Mouse (Mus musculus) kidney, postnatal 0 days (tissue): Measurements from ENCODE around the gene Uck1. TPM values are rescaled to one million over a fixed set of nuclear protein-coding genes. Genes with fewer than 3 reads are reported as not detected.

Experiments
- ATAC-seq: fragments of 200-750 bp; cut with Nextera tagmentation; replicated peaks from 2 replicates; pipeline ENCODE4 v1.8.0; 2017; ENCODE audit warnings: low read depth, moderate number of reproducible peaks, moderate TSS enrichment, moderate library complexity; ENCODE audit not compliant: low FRiP score
- DNase-seq: peaks from one replicate; pipeline ENCODE4 v3.0.0-alpha.2; 2016; ENCODE audit warnings: low spot score
- H3K27ac ChIP-seq: fragments of 300-500 bp; sonication (generic); 2 replicates; pipeline ENCODE4 v1.5.1; 2014; ENCODE audit warnings: mild to moderate bottlenecking
- H3K27me3 ChIP-seq: fragments of 300-500 bp; sonication (generic); 2 replicates; pipeline ENCODE4 v1.6.1; 2014; ENCODE audit warnings: low read length, mixed read lengths; ENCODE audit not compliant: insufficient read depth
- H3K36me3 ChIP-seq: fragments of 300-500 bp; sonication (generic); 2 replicates; pipeline ENCODE4 v1.6.1; 2014; ENCODE audit warnings: low read length, mixed read lengths; ENCODE audit not compliant: insufficient read depth
- H3K4me1 ChIP-seq: fragments of 300-500 bp; sonication (generic); replicated peaks from 2 replicates; pipeline ENCODE4 v1.6.1; 2014; ENCODE audit warnings: antibody characterized with exemption, low read length, mixed read lengths; ENCODE audit not compliant: insufficient read depth
- H3K4me2 ChIP-seq: fragments of 300-500 bp; sonication (generic); 2 replicates; pipeline ENCODE4 v1.6.1; 2014; ENCODE audit warnings: mild to moderate bottlenecking, low read length, moderate library complexity, mixed read lengths
- H3K4me3 ChIP-seq: fragments of 300-500 bp; sonication (generic); replicated peaks from 2 replicates; pipeline ENCODE4 v1.5.1; 2014; ENCODE audit warnings: low read depth, low read length
- H3K9ac ChIP-seq: fragments of 300-500 bp; sonication (generic); 2 replicates; pipeline ENCODE4 v1.6.1; 2014; ENCODE audit warnings: low read depth, low read length
- H3K9me3 ChIP-seq: fragments of 300-500 bp; sonication (generic); replicated peaks from 2 replicates; pipeline ENCODE4 v1.6.1; 2016; ENCODE audit warnings: low read length, inconsistent platforms, mixed read lengths
- CTCF ChIP-seq: IDR thresholded peaks from 2 replicates; pipeline ENCODE4 v1.5.1; 2016; ENCODE audit warnings: antibody characterized with exemption, low read depth, mild to moderate bottlenecking, moderate library complexity
- WGBS: fragments of 180-500 bp; shearing (Covaris S2); extraction: QIAGEN DNeasy Blood & Tissue Kit; methylation state at CpG from one replicate; pipeline ENCODE4 v1.1.7; 2014; 5-methylcytosine and 5-hydroxymethylcytosine counted together
- polyA plus RNA-seq: library from polyadenylated mRNA; unstranded; fragments of >200 nt; fragmentation: Nextera tagmentation; extraction: Ambion mirVana; gene quantifications from 2 replicates; pipeline ENCODE4 v1.2.1, GENCODE M21; 2015

Uck1 gene
- polyA plus RNA-seq = 57.9 and 66.7 TPM in 2 replicates

DNA sequence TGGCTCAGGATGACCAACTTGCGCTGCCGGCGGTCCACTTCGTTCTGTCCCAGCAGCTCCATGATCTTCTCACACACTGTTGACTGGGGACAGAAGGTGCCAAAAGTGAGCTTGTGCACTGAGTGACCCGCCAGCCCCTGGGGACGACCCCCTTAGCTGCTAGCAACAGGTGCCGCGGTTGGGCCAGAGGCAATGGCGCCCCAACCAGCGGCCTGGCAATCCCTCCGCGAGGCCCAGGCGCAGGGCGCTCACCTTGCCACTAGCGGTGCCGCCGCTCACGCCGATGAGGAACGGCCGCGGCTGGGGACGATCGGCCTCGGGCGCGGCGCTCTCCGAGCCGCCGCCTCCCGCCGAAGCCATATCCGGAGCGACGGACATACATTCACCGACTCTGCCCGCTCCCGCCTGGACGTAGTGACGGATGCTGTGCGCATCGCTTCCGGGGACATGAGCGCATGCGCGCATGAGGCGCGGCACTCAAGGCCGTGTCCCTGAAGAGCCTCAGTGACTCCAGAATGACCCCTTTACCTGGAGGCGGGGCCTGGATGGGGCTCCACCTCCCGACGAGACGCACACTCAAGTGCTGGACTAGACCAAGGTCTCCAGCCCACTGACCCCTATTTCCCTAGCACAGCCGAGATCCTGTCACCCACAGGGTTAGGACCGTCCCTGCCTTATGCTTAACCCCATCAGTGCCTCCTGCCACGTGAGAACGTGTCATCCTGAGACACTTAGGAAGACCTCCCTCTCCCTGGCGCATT, at the start of gene Uck1:
Uck1 (minus strand) TSS at position 503 of the 761 bp plus-strand sequence.
- under 1% methylated on average over 59 of the region's 59 CpGs for WGBS
- H3K4me1 ChIP-seq = peaks cover 3% of the 10 kb centered on the region; the same call in 1 of the 2 replicates
- H3K4me3 ChIP-seq = peak within 1 kb of the TSS; percentile 63
- H3K4me2 ChIP-seq = peak within 1 kb of the TSS; percentile 62
- no peak for TF ChIP-seq CTCF
- H3K36me3 ChIP-seq = peaks cover 15% of the 10 kb centered on the region
- ATAC-seq (peak; percentile 89), DNase-seq (peak; percentile 92)
- H3K9me3 ChIP-seq = no peaks in the 10 kb centered on the region
- peak within 1 kb of the TSS; percentile 68 for H3K27ac ChIP-seq
- H3K9ac ChIP-seq = peak within 1 kb of the TSS; percentile 68
- no peaks in the 10 kb centered on the region for H3K27me3 ChIP-seq

DNA sequence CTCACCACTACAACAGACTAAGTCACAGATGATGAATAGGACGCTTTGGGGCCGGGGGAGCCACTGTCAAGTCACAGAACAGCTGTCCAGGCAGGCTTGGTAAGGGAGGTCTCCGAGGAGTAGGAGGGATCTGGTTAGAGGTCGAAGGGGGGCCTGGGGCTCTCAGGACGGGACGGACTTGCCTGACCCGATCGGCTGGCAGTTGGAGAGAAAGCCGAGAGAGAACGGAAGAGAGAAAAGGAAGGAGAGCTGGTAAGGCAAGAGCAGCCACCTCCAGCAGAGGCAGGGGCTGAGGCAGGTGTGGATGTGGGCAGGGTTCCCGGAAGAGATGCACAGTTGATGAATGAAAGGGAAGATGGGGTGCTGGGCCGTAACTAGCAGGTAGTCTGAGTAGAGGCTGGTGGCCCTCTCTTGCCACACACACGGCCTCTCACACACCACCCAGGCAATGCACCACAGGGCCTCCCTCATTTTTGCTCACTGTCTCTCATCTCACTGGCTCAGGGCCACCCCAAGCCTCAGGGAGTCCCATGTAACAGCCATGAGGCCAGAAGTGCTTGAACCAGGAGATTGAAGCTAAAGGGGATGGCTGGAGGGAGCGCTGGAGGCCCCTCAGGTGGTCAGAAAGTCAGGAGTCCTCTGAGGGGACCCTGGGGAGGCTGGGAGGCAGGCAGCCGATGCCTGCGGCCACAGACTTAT, 49.1 kb upstream of the Uck1 start:
- H3K4me3 ChIP-seq = no peak overlapping the region
- peaks cover 31% of the 10 kb centered on the region for H3K36me3 ChIP-seq
- ATAC-seq (no peak), DNase-seq (no peak)
- H3K4me2 ChIP-seq = no peak overlapping the region
- 85% methylated on average over 16 of the region's 16 CpGs for WGBS
- no peaks in the 10 kb centered on the region for H3K27me3 ChIP-seq
- H3K4me1 ChIP-seq = peaks cover 12% of the 10 kb centered on the region
- no peaks in the 10 kb centered on the region for H3K9me3 ChIP-seq
- H3K27ac ChIP-seq = no peak overlapping the region
- no peak for TF ChIP-seq CTCF
- H3K9ac ChIP-seq = 0 out of 2 replicates have a peak overlapping the region, but pooled peaks have one; percentile 3

DNA sequence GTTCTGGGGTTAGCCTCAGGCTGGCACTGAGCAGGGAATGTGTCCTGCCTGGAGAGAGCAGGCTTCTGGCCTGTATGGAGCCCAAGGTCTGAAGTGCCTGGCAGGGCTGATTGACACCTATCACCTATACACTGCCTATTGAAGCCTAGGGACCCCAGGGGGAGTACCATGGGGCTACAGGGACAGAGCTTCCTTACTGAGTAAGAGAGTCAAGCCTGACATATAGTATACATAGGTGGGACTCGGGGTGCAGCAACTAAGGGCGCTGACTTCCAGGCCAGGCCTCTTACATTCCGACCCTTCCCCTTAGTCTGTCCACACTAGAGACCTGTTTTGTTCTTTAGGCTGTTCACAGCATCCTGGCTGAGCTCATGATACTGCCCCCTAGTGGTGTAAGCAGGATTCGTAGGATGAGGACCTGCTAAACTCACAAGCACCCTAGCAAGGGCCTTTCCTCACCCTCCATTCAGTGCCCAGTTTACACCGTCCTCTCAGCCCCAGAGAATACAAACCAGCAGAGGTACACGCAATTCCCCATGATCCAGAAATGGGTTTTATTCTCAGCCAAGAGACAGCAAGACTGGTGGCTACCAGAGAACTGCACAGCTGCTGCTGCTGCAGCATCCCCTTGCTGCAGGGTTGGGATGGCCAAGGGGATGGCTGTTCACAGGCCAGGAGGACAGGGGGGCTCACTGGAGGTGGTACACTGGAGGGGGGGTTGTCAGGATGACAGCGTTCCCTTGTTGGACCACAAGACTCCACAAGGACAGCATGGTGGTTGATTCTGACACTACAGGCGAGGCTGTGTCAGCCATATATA, 48.2 kb upstream of the Uck1 start:
- no peak overlapping the region for H3K4me3 ChIP-seq
- WGBS = 62% methylated on average over 8 of the region's 8 CpGs
- no peaks in the 10 kb centered on the region for H3K9me3 ChIP-seq
- peaks cover 12% of the 10 kb centered on the region for H3K4me1 ChIP-seq
- DNase-seq (peak; percentile 57), ATAC-seq (no peak)
- no peaks in the 10 kb centered on the region for H3K27me3 ChIP-seq
- H3K4me2 ChIP-seq = no peak overlapping the region
- no peak overlapping the region for H3K27ac ChIP-seq
- TF ChIP-seq CTCF = peak; percentile 81
- no peak overlapping the region for H3K9ac ChIP-seq
- peaks cover 40% of the 10 kb centered on the region for H3K36me3 ChIP-seq

DNA sequence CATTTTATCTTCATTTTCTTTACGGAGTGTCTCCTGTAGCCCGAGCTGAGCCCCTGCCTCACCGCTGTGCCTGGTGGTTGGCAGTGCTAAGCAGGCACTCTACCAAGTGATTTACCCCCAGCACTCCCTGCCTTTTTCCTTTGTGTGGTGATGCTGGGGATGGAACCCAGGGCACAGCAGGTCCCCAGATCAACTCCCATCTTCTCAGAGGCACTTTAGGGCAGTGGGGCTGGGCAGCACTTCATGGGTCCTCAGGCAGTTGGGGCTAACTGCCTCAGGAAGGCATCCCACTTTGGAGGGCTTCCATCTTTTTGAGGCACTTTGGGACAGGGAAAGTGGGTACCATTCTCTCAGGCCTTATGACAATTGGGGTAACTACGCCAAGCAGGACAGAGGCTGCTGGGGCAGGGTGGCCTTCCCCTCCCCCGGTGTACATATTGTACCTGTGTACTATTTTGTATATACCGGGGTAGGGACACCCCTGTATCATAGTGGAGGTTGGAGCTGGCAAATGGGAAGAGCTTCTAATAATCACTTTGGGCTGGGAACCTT, 47.4 kb upstream of the Uck1 start:
- DNase-seq (no peak), ATAC-seq (no peak)
- Histone ChIP-seq H3K27ac (no peak overlapping the region), H3K4me3 (no peak overlapping the region), H3K36me3 (peaks cover 47% of the 10 kb centered on the region), H3K4me1 (peaks cover 8% of the 10 kb centered on the region), H3K4me2 (no peak overlapping the region), H3K27me3 (no peaks in the 10 kb centered on the region), H3K9me3 (no peaks in the 10 kb centered on the region), H3K9ac (no peak overlapping the region)
- WGBS = 61% methylated on average over 6 of the region's 6 CpGs
- no peak for TF ChIP-seq CTCF

DNA sequence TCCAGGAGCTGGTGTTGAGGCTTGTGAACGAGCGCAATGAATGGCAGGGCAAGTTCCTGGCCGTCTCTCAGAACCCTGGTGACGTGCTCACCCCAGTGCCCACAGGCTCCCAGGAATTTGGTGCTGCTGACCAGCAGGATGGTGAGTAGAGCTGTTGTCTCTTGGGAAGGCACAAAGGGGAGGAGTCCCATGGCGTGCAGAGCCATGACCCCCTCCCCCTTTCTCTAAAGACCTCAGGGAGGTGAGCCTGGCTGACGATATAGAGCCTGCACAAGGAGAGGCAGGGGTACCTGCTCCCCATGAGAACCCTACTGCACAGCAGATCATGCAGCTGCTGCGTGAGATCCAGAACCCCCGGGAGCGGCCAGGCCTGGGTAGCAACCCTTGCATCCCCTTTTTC, 46.2 kb upstream of the Uck1 start:
- Histone ChIP-seq H3K27ac (no peak overlapping the region), H3K4me2 (no peak overlapping the region), H3K36me3 (peaks cover 58% of the 10 kb centered on the region), H3K27me3 (no peaks in the 10 kb centered on the region), H3K9ac (no peak overlapping the region), H3K9me3 (no peaks in the 10 kb centered on the region), H3K4me3 (no peak overlapping the region), H3K4me1 (no peaks in the 10 kb centered on the region)
- TF ChIP-seq CTCF = no peak
- DNase-seq (no peak), ATAC-seq (no peak)
- WGBS = 77% methylated on average over 9 of the region's 9 CpGs

DNA sequence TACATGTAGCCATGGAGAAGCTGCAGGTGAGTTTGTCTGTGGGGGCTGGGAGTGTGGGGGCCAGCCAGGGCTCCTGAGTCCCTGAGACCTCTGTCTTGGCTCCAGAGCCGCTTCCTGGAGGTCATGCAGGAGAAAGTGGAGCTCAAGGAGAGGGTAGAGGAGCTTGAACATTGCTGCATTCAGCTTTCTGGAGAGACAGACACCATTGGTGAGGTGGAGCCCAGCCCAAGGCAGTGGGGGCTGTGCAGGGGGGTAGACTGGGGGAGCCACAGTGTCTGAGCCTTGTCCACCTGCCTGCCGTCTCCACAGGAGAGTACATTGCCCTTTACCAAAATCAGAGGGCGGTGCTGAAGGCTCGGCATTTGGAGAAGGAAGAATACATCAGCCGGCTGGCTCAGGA, 45.7 kb upstream of the Uck1 start:
- Histone ChIP-seq H3K36me3 (peaks cover 63% of the 10 kb centered on the region), H3K27ac (no peak overlapping the region), H3K4me3 (no peak overlapping the region), H3K27me3 (no peaks in the 10 kb centered on the region), H3K9me3 (no peaks in the 10 kb centered on the region), H3K4me2 (no peak overlapping the region), H3K4me1 (no peaks in the 10 kb centered on the region), H3K9ac (no peak overlapping the region)
- 90% methylated on average over 5 of the region's 5 CpGs for WGBS
- no peak for DNase-seq
- no peak for TF ChIP-seq CTCF
- no peak for ATAC-seq
